Mouse (Mus musculus) telencephalon, adult 2 months (tissue): ENCODE measurements around the gene Gm21870.
"Not testable (repeated sequence)": the region's sequence is repeated elsewhere in the genome, so short reads cannot be mapped to it uniquely, and the experiment has no call there.

Source experiments
- DNase-seq: peaks from one replicate; pipeline ENCODE4 v3.0.0-alpha.2; 2011; ENCODE audit warnings: low read depth, low spot score

Gm21870 gene

GRCm38 (mm10) chrX:33986716-33987115, at the start of gene Gm21870:
TSS of gene Gm21870 (minus strand) at chrX:33986816.
- DNase-seq, result not testable (repeated sequence)

- not testable (repeated sequence) for DNase-seq
Measured at GRCm38 (mm10) chrX:33956440-33956839, 30.2 kb downstream of the Gm21870 start, which contains the start of gene Btbd35f6. TSS of gene Btbd35f6 (minus strand) at chrX:33956540.
